Mouse (Mus musculus) CH12.LX (cell line): ENCODE data around the gene Glb1. TPM values are rescaled to one million over a fixed set of nuclear protein-coding genes. Genes with fewer than 3 reads are reported as not detected.
A peak's percentile ranks its signal among the peaks of the same experiment; 100 is the strongest.

Experiments
- DNase-seq: peaks from one replicate; pipeline ENCODE4 v3.0.0-alpha.2; 2013; ENCODE audit errors: extremely low read depth
- H3K27ac ChIP-seq: 2 replicates; pipeline ENCODE4 v1.5.1; 2012; ENCODE audit warnings: low read depth, mild to moderate bottlenecking, control low read depth, moderate library complexity; ENCODE audit not compliant: insufficient read depth
- H3K27me3 ChIP-seq: replicated peaks from 2 replicates; pipeline ENCODE3; 2012; ENCODE audit warnings: inconsistent platforms
- H3K36me3 ChIP-seq, 2 experiments: replicated peaks in 1 of 2; 2 replicates each; pipeline versions ENCODE3 to v1.6.1; 2012; ENCODE audit warnings: inconsistent platforms in 1 of 2, low read length in 1 of 2, mild to moderate bottlenecking in 1 of 2, mixed read lengths in 1 of 2, moderate library complexity in 1 of 2; ENCODE audit not compliant: control insufficient read depth in 1 of 2, insufficient read depth in 1 of 2
- H3K4me1 ChIP-seq, 2 experiments: 2 replicates each; pipeline ENCODE4 v1.6.1; 2012; ENCODE audit warnings: inconsistent platforms in 1 of 2, moderate library complexity in 1 of 2; ENCODE audit not compliant: insufficient read depth in 2 of 2, control insufficient read depth in 1 of 2
- H3K4me2 ChIP-seq: 2 replicates; pipeline ENCODE4 v1.6.1; 2012; ENCODE audit warnings: low read depth, mild to moderate bottlenecking, control low read depth; ENCODE audit not compliant: poor library complexity, insufficient read depth, severe bottlenecking
- H3K4me3 ChIP-seq, 3 experiments: fragments of 150-350 bp in 1 of 3; sonication (generic) in 1 of 3; replicated peaks in 1 of 3; 2 replicates each; pipeline versions ENCODE3 to v1.5.1; 2011 to 2012; ENCODE audit warnings: low read depth in 2 of 3, low read length in 2 of 3, mild to moderate bottlenecking in 2 of 3, moderate library complexity in 2 of 3, control low read depth in 1 of 3, improper control_type of control experiment in 1 of 3, inconsistent platforms in 1 of 3, mixed read lengths in 1 of 3; ENCODE audit not compliant: poor library complexity in 1 of 3
- H3K79me2 ChIP-seq: replicated peaks from 2 replicates; pipeline ENCODE4 v1.6.1; 2012; ENCODE audit warnings: mild to moderate bottlenecking, moderate library complexity; ENCODE audit not compliant: control insufficient read depth, poor library complexity, insufficient read depth, severe bottlenecking; ENCODE audit errors: extremely low read depth
- H3K9ac ChIP-seq: 2 replicates; pipeline ENCODE4 v1.6.1; 2012; ENCODE audit warnings: low read depth, mild to moderate bottlenecking, control low read depth, moderate library complexity; ENCODE audit not compliant: insufficient read depth
- H3K9me3 ChIP-seq: replicated peaks from 2 replicates; pipeline ENCODE3; 2012; ENCODE audit warnings: low read length, inconsistent platforms, mixed read lengths
- BHLHE40 ChIP-seq: IDR thresholded peaks from 2 replicates; pipeline ENCODE4 v1.6.1; 2011; ENCODE audit warnings: mild to moderate bottlenecking, low read depth, low read length, improper control_type of control experiment
- CHD1 ChIP-seq: IDR thresholded peaks from 2 replicates; pipeline ENCODE4 v1.6.1; 2012; ENCODE audit warnings: low read depth, low read length, improper control_type of control experiment, inconsistent platforms
- CHD2 ChIP-seq: IDR thresholded peaks from 2 replicates; pipeline ENCODE4 v1.6.1; 2011; ENCODE audit warnings: low read length, improper control_type of control experiment
- CTCF ChIP-seq, 2 experiments: IDR thresholded peaks in 1 of 2; conservative IDR thresholded peaks in 1 of 2; 2 replicates each; pipeline ENCODE4 v1.5.1; 2011 to 2012; ENCODE audit warnings: low read depth in 2 of 2, low read length in 2 of 2, improper control_type of control experiment in 1 of 2, inconsistent platforms in 1 of 2, mild to moderate bottlenecking in 1 of 2, moderate library complexity in 1 of 2
- ELF1 ChIP-seq: IDR thresholded peaks from 2 replicates; pipeline ENCODE4 v1.6.1; 2014; ENCODE audit warnings: low read depth, mild to moderate bottlenecking, inconsistent platforms, low read length, improper control_type of control experiment
- EP300 ChIP-seq: IDR thresholded peaks from 2 replicates; pipeline ENCODE4 v1.6.1; 2011; ENCODE audit warnings: low read length, improper control_type of control experiment
- ETS1 ChIP-seq: conservative IDR thresholded peaks from 2 replicates; pipeline ENCODE4 v1.6.1; 2012; ENCODE audit warnings: low read depth, mild to moderate bottlenecking, inconsistent platforms, low read length, improper control_type of control experiment, moderate library complexity
- GABPA ChIP-seq: IDR thresholded peaks from 2 replicates; pipeline ENCODE4 v1.6.1; 2012; ENCODE audit warnings: low read depth, low read length, improper control_type of control experiment, inconsistent platforms; ENCODE audit not compliant: insufficient replicate concordance
- HCFC1 ChIP-seq: IDR thresholded peaks from 2 replicates; pipeline ENCODE4 v1.6.1; 2012; ENCODE audit warnings: low read depth, mild to moderate bottlenecking, inconsistent platforms, low read length, improper control_type of control experiment
- IRF4 ChIP-seq: IDR thresholded peaks from 2 replicates; pipeline ENCODE4 v1.6.1; 2014; ENCODE audit warnings: low read depth, mild to moderate bottlenecking, inconsistent platforms, low read length, improper control_type of control experiment
- JUN ChIP-seq: IDR thresholded peaks from 2 replicates; pipeline ENCODE4 v1.6.1; 2011; ENCODE audit warnings: low read depth, mild to moderate bottlenecking, low read length, improper control_type of control experiment, moderate library complexity; ENCODE audit not compliant: insufficient read depth
- JUND ChIP-seq: conservative IDR thresholded peaks from 2 replicates; pipeline ENCODE4 v1.6.1; 2011; ENCODE audit warnings: low read depth, low read length, improper control_type of control experiment
- MAFK ChIP-seq: IDR thresholded peaks from 2 replicates; pipeline ENCODE4 v1.6.1; 2011; ENCODE audit warnings: low read length, improper control_type of control experiment; ENCODE audit not compliant: insufficient replicate concordance
- MAX ChIP-seq: IDR thresholded peaks from 2 replicates; pipeline ENCODE4 v1.6.1; 2011; ENCODE audit warnings: low read length, improper control_type of control experiment
- MAZ ChIP-seq: IDR thresholded peaks from 2 replicates; pipeline ENCODE4 v1.6.1; 2012; ENCODE audit warnings: low read depth, mild to moderate bottlenecking, inconsistent platforms, low read length, improper control_type of control experiment, moderate library complexity
- MEF2A ChIP-seq: IDR thresholded peaks from 2 replicates; pipeline ENCODE4 v1.6.1; 2014; ENCODE audit warnings: low read depth, mild to moderate bottlenecking, inconsistent platforms, low read length, improper control_type of control experiment, borderline replicate concordance
- MXI1 ChIP-seq: IDR thresholded peaks from 2 replicates; pipeline ENCODE4 v1.6.1; 2011; ENCODE audit warnings: mild to moderate bottlenecking, low read depth, low read length, improper control_type of control experiment
- MYC ChIP-seq: IDR thresholded peaks from 2 replicates; pipeline ENCODE4 v1.6.1; 2011; ENCODE audit warnings: low read depth, mild to moderate bottlenecking, improper control_type of control experiment, low read length
- NELFE ChIP-seq: IDR thresholded peaks from 2 replicates; pipeline ENCODE4 v1.6.1; 2011; ENCODE audit warnings: low read depth, low read length, improper control_type of control experiment
- PAX5 ChIP-seq: IDR thresholded peaks from 2 replicates; pipeline ENCODE4 v1.6.1; 2012; ENCODE audit warnings: low read length, inconsistent platforms, mixed read lengths
- POLR2AphosphoS2 ChIP-seq: IDR thresholded peaks from 2 replicates; pipeline ENCODE4 v1.6.1; 2011; ENCODE audit warnings: low read depth, low read length, improper control_type of control experiment
- RAD21 ChIP-seq: IDR thresholded peaks from 2 replicates; pipeline ENCODE4 v1.6.1; 2011; ENCODE audit warnings: low read depth, mild to moderate bottlenecking, low read length, improper control_type of control experiment, moderate library complexity
- RCOR1 ChIP-seq: conservative IDR thresholded peaks from 2 replicates; pipeline ENCODE4 v1.6.1; 2012; ENCODE audit warnings: low read depth, mild to moderate bottlenecking, inconsistent platforms, low read length, improper control_type of control experiment
- SIN3A ChIP-seq: IDR thresholded peaks from 2 replicates; pipeline ENCODE4 v1.6.1; 2012; ENCODE audit warnings: low read length, improper control_type of control experiment, inconsistent platforms
- UBTF ChIP-seq: IDR thresholded peaks from 2 replicates; pipeline ENCODE4 v1.6.1; 2012; ENCODE audit warnings: low read depth, mild to moderate bottlenecking, inconsistent platforms, low read length, improper control_type of control experiment, moderate library complexity
- USF2 ChIP-seq: conservative IDR thresholded peaks from 2 replicates; pipeline ENCODE4 v1.6.1; 2011; ENCODE audit warnings: low read depth, low read length, improper control_type of control experiment
- ZC3H11A ChIP-seq: IDR thresholded peaks from 2 replicates; pipeline ENCODE4 v1.6.1; 2012; ENCODE audit warnings: low read depth, mild to moderate bottlenecking, inconsistent platforms, low read length, improper control_type of control experiment
- ZKSCAN1 ChIP-seq: IDR thresholded peaks from 2 replicates; pipeline ENCODE4 v1.6.1; 2012; ENCODE audit warnings: low read depth, inconsistent platforms, low read length, improper control_type of control experiment, borderline replicate concordance
- ZMIZ1 ChIP-seq: IDR thresholded peaks from 2 replicates; pipeline ENCODE4 v1.6.1; 2012; ENCODE audit warnings: low read depth, mild to moderate bottlenecking, inconsistent platforms, low read length, improper control_type of control experiment
- dilution Hi-C: fragments of 300-500 bp; cut with MboI; formaldehyde crosslinking; loops from 2 replicates; pipeline ENCODE4 v1.14.3; 2020; ENCODE audit warnings: low sequenced_read_pairs; ENCODE audit not compliant: extremely low pct_unique_long_range_greater_than_20kb, extremely low pct_ligation_motif_present
- in situ Hi-C: fragments of 300-500 bp; cut with MboI; formaldehyde crosslinking; loops from 3 replicates; pipeline ENCODE4 v1.14.3; 2019; ENCODE audit warnings: low sequenced_read_pairs, low pct_ligation_motif_present, low pct_unique_long_range_greater_than_20kb, mixed read lengths
- polyA plus RNA-seq: library from polyadenylated mRNA; unstranded; fragments of >175 nt; gene quantifications from 2 replicates; pipeline ENCODE4 v1.2.1, GENCODE M21; 2012; ENCODE audit warnings: low read depth; ENCODE audit not compliant: insufficient read length
- total RNA-seq, 2 experiments: library from RNA; depleted of rRNA; stranded (reverse); fragments of 300-350 nt in 1 of 2; fragments of >200 nt in 1 of 2; gene quantifications; 2 replicates each; pipeline ENCODE4 v1.2.3; 2012 to 2014

Gene Glb1
- total and polyA plus RNA-seq, 3 experiments = 25.7 to 40.7 (median 35.4) TPM

GRCm38 (mm10) chr9:114449120-114449754, 48.4 kb downstream of the Glb1 start:
- Histone ChIP-seq H3K9ac (no peak overlapping the region), H3K4me2 (no peak overlapping the region), H3K4me3 (no peak overlapping the region), H3K79me2 (no peaks in the 10 kb centered on the region), H3K36me3 (peaks cover 0 to 9% of the 10 kb centered on the region in 2 experiments), H3K9me3 (no peaks in the 10 kb centered on the region), H3K27ac (no peak overlapping the region), H3K4me1 (peaks cover 15 to 67% of the 10 kb centered on the region in 2 experiments), H3K27me3 (no peaks in the 10 kb centered on the region)
- TF ChIP-seq UBTF = no peak
- no peak for TF ChIP-seq ELF1
- no peak for TF ChIP-seq MYC
- no peak for TF ChIP-seq CHD2
- TF ChIP-seq USF2 = no peak
- no peak for TF ChIP-seq ZC3H11A
- TF ChIP-seq POLR2AphosphoS2 = no peak
- no peak for TF ChIP-seq MAZ
- no peak for TF ChIP-seq CTCF (conservative IDR thresholded peaks at IDR 0.05 in 1 of 2, IDR thresholded peaks at IDR 0.05 in 1 of 2; ENCODE audit: low read depth in 2 of 2, low read length in 2 of 2)
- TF ChIP-seq BHLHE40 = no peak
- TF ChIP-seq MXI1 = no peak
- no peak for TF ChIP-seq CHD1
- TF ChIP-seq ZKSCAN1 = no peak
- no peak for TF ChIP-seq IRF4
- TF ChIP-seq EP300 = no peak
- TF ChIP-seq PAX5 = no peak
- no peak for TF ChIP-seq SIN3A
- TF ChIP-seq MAFK = no peak
- in situ Hi-C loops = no loop called here
- dilution Hi-C loops = no loop called here
- no peak for DNase-seq

GRCm38 (mm10) chr9:114451615-114452014, 50.7 kb downstream of the Glb1 start:
- DNase-seq = peak; percentile 54
- H3K4me2 ChIP-seq = no peak overlapping the region
- dilution Hi-C loops = no loop called here
- no peaks in the 10 kb centered on the region for H3K79me2 ChIP-seq
- H3K36me3 ChIP-seq = peaks cover 1 to 12% of the 10 kb centered on the region in 2 experiments
- H3K4me1 ChIP-seq = peaks cover 25 to 83% of the 10 kb centered on the region in 2 experiments
- H3K9me3 ChIP-seq = no peaks in the 10 kb centered on the region
- TF ChIP-seq GABPA (no peak), ZMIZ1 (no peak), ZKSCAN1 (no peak), CTCF (conservative IDR thresholded peaks at IDR 0.05 in 1 of 2, IDR thresholded peaks at IDR 0.05 in 1 of 2; ENCODE audit: low read depth in 2 of 2, low read length in 2 of 2) (no peak), PAX5 (no peak), USF2 (no peak), MEF2A (peak; percentile 62; the same call in 1 of the 2 replicates), RCOR1 (no peak), MAFK (0 out of 2 replicates have a peak, but pooled peaks have one; percentile 25), MYC (0 out of 2 replicates have a peak, but pooled peaks have one; percentile 24), UBTF (no peak), ETS1 (peak; percentile 56), MAX (peak; percentile 50; the same call in 1 of the 2 replicates), JUND (peak; percentile 74), RAD21 (no peak), BHLHE40 (peak; percentile 69), EP300 (peak; percentile 80), HCFC1 (no peak), NELFE (no peak), JUN (peak; percentile 63), MAZ (no peak)
- TF ChIP-seq, all 38 proteins: peak for 9
- in situ Hi-C loops = no loop called here
- Histone ChIP-seq H3K4me3 (no peak overlapping the region), H3K27ac (peak overlapping the region; percentile 63; the same call in 1 of the 2 replicates), H3K27me3 (no peaks in the 10 kb centered on the region), H3K9ac (no peak overlapping the region)
